Mouse (Mus musculus): Measurements from ENCODE around the gene Kctd14.
A peak's percentile ranks its signal among the peaks of the same experiment; 100 is the strongest.

Kctd14 gene

DNA sequence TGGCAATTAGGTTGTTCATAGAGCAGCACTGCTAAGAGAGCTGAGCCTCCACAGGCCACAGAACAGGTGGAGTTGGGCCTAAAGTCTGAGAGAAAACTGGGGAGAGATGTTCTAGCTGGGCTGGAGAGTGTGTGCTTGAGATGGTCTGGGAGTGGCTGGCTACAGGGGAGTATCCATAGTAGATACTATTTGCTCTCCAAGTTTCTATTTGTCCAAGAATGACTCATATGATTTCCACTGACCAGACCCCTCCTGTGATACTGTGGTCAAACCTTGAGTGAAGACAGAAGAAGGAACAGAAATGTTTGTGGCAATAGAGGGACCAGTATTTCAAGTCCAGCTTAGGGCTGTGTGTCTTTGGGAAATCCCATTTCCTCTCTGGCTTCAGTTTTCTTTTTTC lies 12.1 kb upstream of the Kctd14 start:
- DNase-seq (ENCODE audit: low spot score in 2 of 2): no peak

DNA sequence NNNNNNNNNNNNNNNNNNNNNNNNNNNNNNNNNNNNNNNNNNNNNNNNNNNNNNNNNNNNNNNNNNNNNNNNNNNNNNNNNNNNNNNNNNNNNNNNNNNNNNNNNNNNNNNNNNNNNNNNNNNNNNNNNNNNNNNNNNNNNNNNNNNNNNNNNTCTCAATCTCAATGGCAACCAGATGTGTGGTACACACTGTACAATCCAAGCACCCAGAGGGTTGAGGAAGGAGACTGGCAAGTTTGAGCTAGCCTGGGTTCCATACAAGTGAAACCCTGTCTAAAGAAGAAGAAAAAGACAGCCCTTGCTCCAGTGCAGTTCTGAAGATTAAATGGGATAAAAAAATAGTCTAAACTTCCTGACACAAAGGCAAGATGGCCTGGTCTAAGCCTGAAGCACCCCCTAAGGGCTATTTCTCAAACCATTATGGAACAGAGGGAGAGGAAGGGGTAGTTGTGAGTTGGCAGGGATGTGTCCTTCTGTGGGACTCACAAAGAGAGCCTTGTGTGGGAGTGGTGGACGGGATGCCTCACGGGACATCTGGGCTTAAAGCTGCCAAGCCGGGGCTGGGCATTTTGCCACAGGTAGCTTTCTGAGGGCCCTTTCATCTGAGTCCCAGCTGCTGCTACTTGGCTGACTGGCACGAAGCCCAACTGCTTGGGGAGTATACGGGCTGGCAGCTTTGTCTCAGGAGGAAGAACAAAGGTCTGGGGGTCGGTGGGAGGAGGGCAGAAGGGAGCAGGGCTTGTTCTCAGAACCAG lies 4.8 kb upstream of the Kctd14 start:
- peak; percentile 87 to 97 for DNase-seq (ENCODE audit: low spot score in 2 of 2)

DNA sequence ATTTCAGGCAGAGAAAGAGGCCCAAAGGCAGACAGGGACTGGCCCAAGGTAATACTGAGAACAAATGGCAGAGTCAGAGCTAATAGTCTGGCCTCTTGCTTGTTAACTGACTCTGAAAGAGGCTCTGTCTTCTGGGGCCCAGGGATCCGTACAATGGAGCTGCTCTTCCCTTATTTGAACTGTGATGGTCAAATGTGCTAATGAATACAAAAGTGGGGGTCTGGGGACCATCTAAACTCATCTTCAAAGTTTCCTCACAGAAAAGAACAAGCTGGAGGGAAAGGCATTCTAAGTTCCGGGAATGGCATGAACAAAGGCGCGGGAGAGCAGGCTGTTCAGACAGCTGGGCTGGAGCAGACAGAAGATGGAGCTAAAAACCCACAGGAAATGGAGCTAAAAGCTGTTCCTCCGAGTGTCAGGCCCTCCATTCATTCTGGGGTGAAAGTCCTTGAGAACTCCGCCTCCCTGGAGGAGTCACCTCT lies 4.0 kb upstream of the Kctd14 start:
- no peak for DNase-seq (ENCODE audit: low spot score in 2 of 2)

DNA sequence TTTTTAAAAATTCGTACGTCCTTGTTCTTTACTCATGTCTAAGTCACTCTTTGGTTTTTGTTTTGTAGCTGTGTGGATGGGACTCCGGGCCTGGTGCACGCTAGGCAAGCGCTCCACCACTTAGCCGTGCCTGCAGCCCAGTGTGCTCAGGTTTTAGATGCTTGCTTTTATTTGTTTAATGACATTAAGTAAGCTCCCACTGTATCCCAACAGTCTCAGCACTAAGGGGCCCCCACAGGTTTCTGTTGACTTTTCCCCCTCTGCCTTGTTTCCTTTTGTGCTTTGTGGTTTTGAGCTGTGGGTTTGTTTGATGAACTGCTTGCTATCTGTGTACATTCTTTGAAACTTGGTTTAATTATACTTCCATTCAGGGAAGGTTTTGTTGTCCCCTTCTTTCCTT lies 1.1 kb downstream of the Kctd14 start:
- DNase-seq (ENCODE audit: low spot score in 2 of 2): no peak

DNA sequence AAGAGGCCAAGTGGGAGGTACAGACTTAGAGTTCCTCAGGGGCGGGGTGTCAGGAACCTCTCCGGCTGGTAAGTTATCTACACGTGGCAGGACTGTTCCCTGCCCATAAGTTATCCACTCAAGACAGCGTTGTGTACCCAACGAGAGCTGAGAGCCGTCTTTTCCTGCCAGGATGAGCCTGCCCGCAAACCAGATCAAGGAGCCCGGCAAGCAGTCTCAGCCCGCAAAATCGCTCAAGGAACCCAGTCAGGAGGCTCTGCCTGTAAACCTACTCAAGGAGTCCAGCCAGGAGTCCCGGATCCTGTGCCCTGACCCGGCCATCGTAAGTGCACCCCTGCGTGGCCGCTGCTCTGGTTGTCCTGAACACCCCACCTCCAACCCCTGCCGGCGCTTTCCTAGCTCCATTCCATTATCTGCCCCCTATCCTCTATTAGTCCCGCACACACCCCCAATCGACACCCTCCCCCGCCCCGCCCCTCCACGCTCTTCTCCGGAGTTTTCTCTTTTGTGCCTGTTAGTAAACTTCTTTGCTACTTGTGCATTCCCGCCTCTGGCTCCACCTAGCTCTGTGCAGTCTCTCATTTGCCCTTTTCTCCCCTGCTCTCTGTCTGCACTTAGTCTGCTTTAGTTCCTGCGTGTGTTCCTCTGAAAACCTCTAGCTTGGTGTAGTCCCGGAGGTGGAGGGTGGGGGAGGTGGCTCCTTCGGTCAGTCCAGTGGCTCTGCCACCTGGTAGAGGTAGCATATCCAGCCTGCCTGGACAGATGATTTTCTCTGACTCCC lies 2.2 kb downstream of the Kctd14 start:
- no peak for DNase-seq (ENCODE audit: low spot score in 2 of 2)

DNA sequence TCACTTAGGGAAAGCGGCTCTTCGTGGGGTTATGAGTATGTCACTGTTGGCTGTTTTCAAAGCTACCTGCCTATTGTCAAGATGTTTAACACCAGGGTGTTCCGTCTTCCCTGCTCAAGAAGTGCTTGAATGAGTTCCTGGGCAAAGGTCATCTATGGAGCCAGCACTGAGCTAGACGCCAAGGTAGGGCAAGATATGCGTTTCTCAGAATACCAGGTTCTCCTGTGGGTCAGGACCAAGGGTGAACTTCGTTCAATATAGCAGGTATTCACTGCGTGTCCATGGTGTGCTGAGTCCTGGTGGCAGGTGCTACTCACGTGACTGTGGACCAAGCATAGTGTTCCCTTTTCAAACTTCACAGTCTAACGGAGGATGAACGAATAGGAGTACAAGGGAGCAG lies 3.7 kb downstream of the Kctd14 start:
- DNase-seq (ENCODE audit: low spot score in 2 of 2): no peak

DNA sequence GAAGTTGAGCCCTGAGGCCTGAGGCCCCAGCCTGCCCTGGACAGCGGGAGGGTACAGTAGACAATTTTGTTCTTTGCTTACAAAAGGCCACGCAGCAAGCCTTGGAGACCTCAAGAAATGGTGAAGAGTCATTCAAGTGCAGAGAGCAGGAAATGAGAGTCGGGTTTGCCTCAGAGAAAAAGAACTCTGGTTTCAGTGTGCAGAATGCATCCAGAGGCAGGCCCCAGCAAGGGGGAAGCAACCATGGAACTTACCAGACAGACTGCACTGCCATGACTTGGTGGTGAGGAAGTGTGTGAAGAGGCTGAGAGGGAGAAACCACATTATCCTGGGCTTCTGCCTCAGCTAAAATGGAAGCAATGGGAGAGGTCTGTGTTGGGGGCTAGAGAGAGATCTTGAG lies 4.5 kb downstream of the Kctd14 start:
- DNase-seq (ENCODE audit: low spot score in 2 of 2): no peak

DNA sequence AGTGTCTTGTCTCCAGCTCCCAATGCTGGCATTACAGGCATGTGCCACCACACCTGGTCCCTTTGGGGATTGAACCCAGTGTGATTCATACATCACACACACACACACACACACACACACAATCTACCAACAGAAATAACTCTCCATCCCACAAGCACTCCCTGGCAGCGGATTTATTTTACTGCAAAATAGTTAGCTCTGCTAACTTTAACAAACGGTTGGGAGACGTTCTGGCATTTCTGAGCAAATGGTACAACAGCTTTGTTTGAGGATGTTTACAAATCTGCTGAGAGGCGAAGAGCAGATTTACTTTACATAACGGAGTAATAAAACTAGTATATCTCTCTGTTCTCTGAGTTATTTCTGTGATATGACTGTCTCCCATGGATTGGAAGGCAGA lies 21.9 kb downstream of the Kctd14 start:
- DNase-seq (ENCODE audit: low spot score in 2 of 2): no peak

DNA sequence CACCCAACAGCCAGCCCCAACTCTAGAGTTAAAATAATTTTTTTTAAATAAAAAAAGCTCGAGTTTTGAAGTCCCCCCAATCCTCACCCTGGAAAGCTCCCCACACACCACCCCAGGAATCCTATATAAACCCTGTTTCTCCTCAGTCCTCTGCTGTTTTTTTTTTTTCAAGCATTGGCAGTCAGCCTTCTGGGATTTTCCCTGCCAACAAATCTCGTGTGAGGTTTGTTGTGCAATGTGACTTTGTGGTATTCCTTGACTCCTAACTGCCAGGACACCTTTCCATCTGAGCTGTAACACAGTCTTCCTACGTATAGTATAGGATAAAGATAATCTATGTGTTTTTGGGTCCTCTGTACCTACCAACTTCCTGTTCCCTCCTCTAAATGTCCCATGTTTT lies 28.2 kb downstream of the Kctd14 start:
- DNase-seq (ENCODE audit: low spot score in 2 of 2): no peak

DNA sequence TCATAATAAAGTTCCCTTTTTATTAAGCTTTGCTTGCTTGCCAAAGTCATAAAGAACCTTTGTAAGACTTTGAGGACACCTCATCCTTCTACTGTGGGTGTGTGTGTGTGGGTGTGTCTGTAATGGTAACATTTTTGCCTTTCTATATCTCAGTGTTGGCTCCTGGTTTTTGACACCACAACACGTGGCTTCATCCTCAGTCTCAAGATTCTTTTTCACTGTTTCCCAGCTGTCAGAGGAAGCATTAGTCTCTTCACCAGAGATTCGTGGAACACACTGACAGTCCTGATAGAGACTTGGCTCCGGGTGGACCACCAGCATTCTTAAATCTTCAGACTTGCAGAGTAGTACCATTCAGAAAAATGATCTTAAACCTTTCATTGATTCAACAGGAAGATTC lies 29.2 kb downstream of the Kctd14 start:
- DNase-seq (ENCODE audit: low spot score in 2 of 2): no peak

DNA sequence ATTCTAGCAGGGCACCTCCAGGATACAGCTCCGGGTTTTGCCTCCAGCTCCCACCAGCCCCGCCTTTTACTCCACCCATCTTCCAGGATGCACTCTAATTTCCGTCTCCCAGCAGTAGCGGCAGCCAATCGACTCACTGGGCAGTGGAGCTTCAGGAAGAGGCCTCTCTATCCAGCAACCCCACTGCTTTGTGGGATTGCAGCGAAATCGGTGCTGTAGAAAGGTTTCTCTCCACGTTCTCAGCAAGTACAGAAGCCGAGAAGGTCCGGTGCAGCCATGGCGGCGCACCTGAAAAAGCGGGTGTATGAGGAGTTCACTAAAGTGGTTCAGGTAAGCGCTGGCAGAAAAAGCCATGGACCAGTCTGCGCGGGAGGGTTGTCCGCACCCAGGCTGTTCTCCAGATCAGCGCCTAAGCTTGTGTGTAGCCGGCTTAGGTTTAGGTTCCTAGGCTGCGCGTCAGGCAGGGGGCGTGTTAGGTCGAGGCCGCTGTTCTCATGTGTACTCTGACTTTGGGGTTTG lies 29.8 kb downstream of the Kctd14 start, which contains the start of gene Ints4:
Ints4 (plus strand) TSS at position 136 of the 519 bp plus-strand sequence.
- DNase-seq (ENCODE audit: low spot score in 2 of 2): peak; percentile 72 to 82

DNA sequence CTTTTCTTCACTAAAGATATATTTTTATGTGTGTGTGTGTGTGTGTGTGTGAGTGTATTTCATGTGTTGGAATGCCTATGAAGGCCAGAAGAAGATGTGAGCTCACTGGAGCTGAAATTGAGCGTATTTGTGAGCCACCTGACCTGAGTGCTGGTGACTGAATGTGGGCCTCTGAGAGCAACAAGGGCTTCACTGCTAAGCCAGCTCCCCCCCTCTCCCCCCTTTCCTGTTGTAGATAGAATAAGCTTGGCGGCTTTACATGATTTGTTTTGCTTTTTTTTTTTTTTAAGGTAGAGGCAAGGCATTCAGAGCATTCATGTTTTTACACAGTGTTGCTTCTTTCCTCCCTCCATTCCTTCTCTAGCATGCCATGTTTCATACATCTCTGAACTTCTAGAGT lies 32.3 kb downstream of the Kctd14 start:
- DNase-seq (ENCODE audit: low spot score in 2 of 2): no peak

DNA sequence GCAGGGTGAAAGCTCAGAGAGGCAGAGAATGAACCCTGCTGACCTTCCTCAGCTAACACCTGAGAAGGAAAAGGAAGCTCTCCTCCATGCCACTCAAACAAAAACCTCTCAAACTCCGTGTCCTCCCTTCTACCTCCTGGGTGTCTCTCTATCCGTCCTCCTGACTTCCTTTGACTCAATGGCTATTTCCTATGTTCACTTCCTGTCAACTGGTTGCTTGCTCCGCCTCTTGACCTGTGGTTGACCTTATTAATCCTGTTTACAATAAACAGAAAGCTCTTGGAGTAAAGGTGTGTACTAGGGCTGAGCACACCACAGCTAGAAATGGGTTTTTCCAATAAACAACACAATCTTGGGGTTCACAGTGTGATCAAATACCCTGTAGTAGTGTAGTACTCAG lies 40.0 kb downstream of the Kctd14 start:
- no peak for DNase-seq (ENCODE audit: low spot score in 2 of 2)

DNA sequence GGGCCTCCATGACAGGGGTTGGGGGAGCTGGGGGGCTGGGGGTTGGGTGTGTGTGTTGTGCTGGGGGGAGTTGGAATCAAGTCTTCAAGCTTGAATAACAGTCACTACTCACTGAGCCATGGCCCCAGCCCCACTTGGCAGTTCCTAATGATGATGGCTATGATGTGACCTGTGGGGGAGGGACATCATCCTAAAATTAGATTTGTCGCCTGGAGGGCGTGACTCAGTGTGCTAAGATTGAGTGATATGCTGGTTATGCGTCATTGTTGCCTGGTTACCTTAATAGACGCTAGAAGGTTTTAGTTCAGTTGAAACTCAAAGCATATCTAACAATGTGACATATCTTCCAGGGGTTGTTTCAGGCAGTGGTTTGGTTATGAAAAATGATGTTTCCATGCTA lies 41.3 kb downstream of the Kctd14 start:
- no peak for DNase-seq (ENCODE audit: low spot score in 2 of 2)

DNA sequence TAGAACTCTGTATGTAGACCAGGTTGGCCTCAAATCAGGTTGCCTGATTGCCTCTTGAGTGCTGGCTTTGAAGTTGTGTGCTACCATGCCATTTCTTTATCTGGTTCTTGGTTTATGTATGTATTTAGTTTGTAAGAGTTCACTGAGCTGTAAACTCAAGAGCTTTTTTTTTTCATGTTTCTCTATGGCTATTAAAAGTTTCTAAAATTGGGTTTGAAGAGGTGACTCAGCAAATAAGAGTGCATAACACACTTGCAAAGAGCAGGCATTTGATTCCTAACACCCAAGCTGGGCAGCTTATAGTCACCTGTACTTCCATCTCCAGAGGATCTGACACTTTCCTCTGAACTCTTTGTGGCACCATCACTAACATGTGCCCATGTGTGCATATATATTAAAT lies 43.9 kb downstream of the Kctd14 start:
- no peak for DNase-seq (ENCODE audit: low spot score in 2 of 2)

DNA sequence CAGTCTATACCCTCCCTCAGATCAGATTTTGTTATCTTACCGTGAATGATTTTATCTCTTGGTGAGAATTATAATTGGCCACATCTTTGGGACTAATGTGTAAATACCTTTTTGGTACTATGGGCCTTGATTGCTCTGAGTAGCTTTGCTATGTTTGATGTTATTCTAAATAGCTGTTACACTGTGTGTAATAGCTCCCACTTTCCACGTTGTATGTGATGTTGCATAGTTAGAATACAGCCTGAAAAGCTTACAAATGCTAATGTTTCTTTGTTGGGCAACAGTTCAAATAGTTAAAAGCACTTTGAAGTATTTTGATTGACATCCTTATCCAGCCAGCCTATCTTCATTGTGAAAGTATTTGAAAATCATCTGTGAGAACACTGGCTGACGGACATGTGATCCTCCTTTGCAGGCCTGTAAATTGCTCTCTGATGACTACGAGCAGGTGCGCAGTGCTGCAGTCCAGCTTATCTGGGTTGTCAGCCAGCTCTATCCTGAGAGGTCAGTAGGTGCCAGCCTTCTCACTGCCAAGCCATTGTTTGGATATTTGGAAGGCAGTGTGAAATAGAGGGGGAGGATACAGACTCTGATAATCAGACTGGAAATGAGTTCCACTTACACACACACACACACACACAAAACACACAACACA lies 49.6 kb downstream of the Kctd14 start:
- no peak for DNase-seq (ENCODE audit: low spot score in 2 of 2)

All from cerebellum, postnatal 4 days (tissue).